Mouse (Mus musculus): ENCODE results near the gene Pik3r5. TPM values are rescaled to one million over a fixed set of nuclear protein-coding genes. Genes with fewer than 3 reads are reported as not detected.

Pik3r5 gene
- polyA plus RNA-seq, 1 experiment from 2014 or later, result 0.86 TPM

- 3% methylated on average over 19 of the region's 19 CpGs for WGBS (ENCODE audit: insufficient replicate concordance)
- no peak for TF ChIP-seq EP300 (IDR thresholded peaks at IDR 0.05; ENCODE audit: low read depth)
- no peak for TF ChIP-seq CTCF (IDR thresholded peaks at IDR 0.05; ENCODE audit: low read depth)
- Histone ChIP-seq H3K9me3 (ENCODE audit: low read length) (no peaks in the 10 kb centered on the region), H3K27me3 (ENCODE audit: insufficient read depth, low read length) (peaks cover 91% of the 10 kb centered on the region), H3K27ac (ENCODE audit: low read depth) (no peak overlapping the region), H3K4me1 (ENCODE audit: insufficient read depth) (peaks cover 8% of the 10 kb centered on the region), H3K4me2 (ENCODE audit: low read depth, low read length) (no peak overlapping the region), H3K4me3 (ENCODE audit: low read depth, low read length) (no peak overlapping the region), H3K9ac (replicated peaks) (no peak overlapping the region), H3K36me3 (replicated peaks; ENCODE audit: insufficient read depth, low read length) (no peaks in the 10 kb centered on the region)
- DNase-seq (no peak), ATAC-seq (no peak)
These were observed 41.3 kb upstream of the Pik3r5 start for GRCm38 (mm10) chr11:68390381-68391287.

GRCm38 (mm10) chr11:68393897-68394490, 37.9 kb upstream of the Pik3r5 start:
- Histone ChIP-seq H3K4me2 (ENCODE audit: low read depth, low read length) (no peak overlapping the region), H3K36me3 (replicated peaks; ENCODE audit: insufficient read depth, low read length) (no peaks in the 10 kb centered on the region), H3K4me1 (ENCODE audit: insufficient read depth) (no peaks in the 10 kb centered on the region), H3K9ac (replicated peaks) (no peak overlapping the region), H3K9me3 (ENCODE audit: low read length) (no peaks in the 10 kb centered on the region), H3K27me3 (ENCODE audit: insufficient read depth, low read length) (peaks cover 91% of the 10 kb centered on the region), H3K27ac (ENCODE audit: low read depth) (no peak overlapping the region), H3K4me3 (ENCODE audit: low read depth, low read length) (no peak overlapping the region)
- WGBS (ENCODE audit: insufficient replicate concordance), result 33% methylated on average over 2 of the region's 2 CpGs
- TF ChIP-seq CTCF (IDR thresholded peaks at IDR 0.05; ENCODE audit: low read depth), result no peak
- ATAC-seq (no peak), DNase-seq (no peak)

GRCm38 (mm10) chr11:68394749-68395148, 37.2 kb upstream of the Pik3r5 start:
- H3K9ac ChIP-seq (replicated peaks), result no peak overlapping the region
- H3K4me2 ChIP-seq (ENCODE audit: low read depth, low read length), result no peak overlapping the region
- no peaks in the 10 kb centered on the region for H3K36me3 ChIP-seq (replicated peaks; ENCODE audit: insufficient read depth, low read length)
- no peak for TF ChIP-seq CTCF (IDR thresholded peaks at IDR 0.05; ENCODE audit: low read depth)
- TF ChIP-seq EP300 (IDR thresholded peaks at IDR 0.05; ENCODE audit: low read depth), result no peak
- H3K9me3 ChIP-seq (ENCODE audit: low read length), result no peaks in the 10 kb centered on the region
- WGBS (ENCODE audit: insufficient replicate concordance), result 35% methylated on average over 4 of the region's 4 CpGs
- peaks cover 2% of the 10 kb centered on the region; the same call in 1 of the 2 replicates for H3K4me1 ChIP-seq (ENCODE audit: insufficient read depth)
- no peak overlapping the region for H3K4me3 ChIP-seq (ENCODE audit: low read depth, low read length)
- no peak for DNase-seq
- H3K27ac ChIP-seq (ENCODE audit: low read depth), result no peak overlapping the region
- peaks cover 92% of the 10 kb centered on the region for H3K27me3 ChIP-seq (ENCODE audit: insufficient read depth, low read length)
- no peak for ATAC-seq

GRCm38 (mm10) chr11:68395546-68395945, 36.4 kb upstream of the Pik3r5 start:
- Histone ChIP-seq H3K4me3 (ENCODE audit: low read depth, low read length) (no peak overlapping the region), H3K27me3 (ENCODE audit: insufficient read depth, low read length) (peaks cover 93% of the 10 kb centered on the region), H3K36me3 (replicated peaks; ENCODE audit: insufficient read depth, low read length) (no peaks in the 10 kb centered on the region), H3K27ac (ENCODE audit: low read depth) (no peak overlapping the region), H3K4me1 (ENCODE audit: insufficient read depth) (peaks cover 6% of the 10 kb centered on the region), H3K9ac (replicated peaks) (no peak overlapping the region), H3K4me2 (ENCODE audit: low read depth, low read length) (no peak overlapping the region), H3K9me3 (ENCODE audit: low read length) (no peaks in the 10 kb centered on the region)
- TF ChIP-seq CTCF (IDR thresholded peaks at IDR 0.05; ENCODE audit: low read depth) (no peak), EP300 (IDR thresholded peaks at IDR 0.05; ENCODE audit: low read depth) (no peak)
- 59% methylated on average over 5 of the region's 5 CpGs for WGBS (ENCODE audit: insufficient replicate concordance)
- ATAC-seq (no peak), DNase-seq (no peak)

GRCm38 (mm10) chr11:68398891-68399547, 32.9 kb upstream of the Pik3r5 start:
- no peak overlapping the region for H3K9ac ChIP-seq (replicated peaks)
- no peaks in the 10 kb centered on the region for H3K9me3 ChIP-seq (ENCODE audit: low read length)
- peaks cover 87% of the 10 kb centered on the region for H3K27me3 ChIP-seq (ENCODE audit: insufficient read depth, low read length)
- DNase-seq (no peak), ATAC-seq (no peak)
- H3K27ac ChIP-seq (ENCODE audit: low read depth), result no peak overlapping the region
- H3K4me3 ChIP-seq (ENCODE audit: low read depth, low read length), result peak overlapping the region; percentile 37; the same call in 1 of the 2 replicates
- H3K36me3 ChIP-seq (replicated peaks; ENCODE audit: insufficient read depth, low read length), result no peaks in the 10 kb centered on the region
- no peak for TF ChIP-seq CTCF (IDR thresholded peaks at IDR 0.05; ENCODE audit: low read depth)
- no peak for TF ChIP-seq EP300 (IDR thresholded peaks at IDR 0.05; ENCODE audit: low read depth)
- H3K4me2 ChIP-seq (ENCODE audit: low read depth, low read length), result peak overlapping the region; percentile 59
- WGBS (ENCODE audit: insufficient replicate concordance), result 9% methylated on average over 24 of the region's 24 CpGs
- H3K4me1 ChIP-seq (ENCODE audit: insufficient read depth), result peaks cover 6% of the 10 kb centered on the region

- peaks cover 83% of the 10 kb centered on the region for H3K27me3 ChIP-seq (ENCODE audit: insufficient read depth, low read length)
- TF ChIP-seq EP300 (IDR thresholded peaks at IDR 0.05; ENCODE audit: low read depth) (no peak), CTCF (IDR thresholded peaks at IDR 0.05; ENCODE audit: low read depth) (no peak)
- no peak for DNase-seq
- no peaks in the 10 kb centered on the region for H3K9me3 ChIP-seq (ENCODE audit: low read length)
- no peak for ATAC-seq
- 2% methylated on average over 45 of the region's 47 CpGs for WGBS (ENCODE audit: insufficient replicate concordance)
- H3K36me3 ChIP-seq (replicated peaks; ENCODE audit: insufficient read depth, low read length), result no peaks in the 10 kb centered on the region
- H3K4me3 ChIP-seq (ENCODE audit: low read depth, low read length), result peak overlapping the region; percentile 37
- H3K9ac ChIP-seq (replicated peaks), result no peak overlapping the region
- H3K27ac ChIP-seq (ENCODE audit: low read depth), result no peak overlapping the region
- H3K4me2 ChIP-seq (ENCODE audit: low read depth, low read length), result peak overlapping the region; percentile 59
- peaks cover 6% of the 10 kb centered on the region for H3K4me1 ChIP-seq (ENCODE audit: insufficient read depth)
These were observed 32.3 kb upstream of the Pik3r5 start for GRCm38 (mm10) chr11:68399548-68400020.

All from liver, postnatal 0 days (tissue).